Mouse (Mus musculus): ENCODE data around the gene Mtap. TPM values are rescaled to one million over a fixed set of nuclear protein-coding genes. Genes with fewer than 3 reads are reported as not detected.

The Mtap gene
- polyA plus RNA-seq, 1 experiment from 2014 or later = 23.2 TPM

DNA sequence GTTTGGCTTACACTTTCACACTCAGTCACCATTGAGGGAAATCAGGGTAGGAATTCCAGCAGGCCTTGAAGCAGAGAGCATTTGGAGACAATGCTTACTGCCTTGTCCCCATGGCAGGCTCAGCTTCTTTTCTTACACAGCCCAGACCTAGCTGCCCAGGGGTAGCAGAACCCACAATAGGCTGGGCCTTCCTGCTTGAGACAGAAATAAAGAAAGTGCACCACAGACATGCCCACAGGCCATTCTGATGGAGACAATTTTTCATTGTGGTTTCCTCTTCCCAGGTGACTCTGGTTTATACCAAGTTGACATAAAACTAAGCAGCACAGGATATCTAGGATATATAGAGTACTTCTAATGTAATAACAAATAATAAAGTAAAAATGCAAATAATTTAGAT is 72.4 kb downstream of the Mtap start:
- Histone ChIP-seq H3K4me2 (ENCODE audit: low read length) (no peak overlapping the region), H3K4me1 (ENCODE audit: control insufficient read depth, insufficient read depth, low read length) (no peaks in the 10 kb centered on the region), H3K9ac (replicated peaks; ENCODE audit: low read length) (no peak overlapping the region), H3K27ac (replicated peaks; ENCODE audit: low read depth, low read length) (no peak overlapping the region), H3K27me3 (ENCODE audit: control insufficient read depth, insufficient read depth, low read length) (no peaks in the 10 kb centered on the region), H3K4me3 (replicated peaks; ENCODE audit: low read depth, low read length) (no peak overlapping the region), H3K36me3 (ENCODE audit: control insufficient read depth, insufficient read depth, low read length) (no peaks in the 10 kb centered on the region), H3K9me3 (ENCODE audit: control insufficient read depth, low read length) (no peaks in the 10 kb centered on the region)
- ATAC-seq (ENCODE audit: low FRiP score, low TSS enrichment) (no peak), DNase-seq (no peak)

DNA sequence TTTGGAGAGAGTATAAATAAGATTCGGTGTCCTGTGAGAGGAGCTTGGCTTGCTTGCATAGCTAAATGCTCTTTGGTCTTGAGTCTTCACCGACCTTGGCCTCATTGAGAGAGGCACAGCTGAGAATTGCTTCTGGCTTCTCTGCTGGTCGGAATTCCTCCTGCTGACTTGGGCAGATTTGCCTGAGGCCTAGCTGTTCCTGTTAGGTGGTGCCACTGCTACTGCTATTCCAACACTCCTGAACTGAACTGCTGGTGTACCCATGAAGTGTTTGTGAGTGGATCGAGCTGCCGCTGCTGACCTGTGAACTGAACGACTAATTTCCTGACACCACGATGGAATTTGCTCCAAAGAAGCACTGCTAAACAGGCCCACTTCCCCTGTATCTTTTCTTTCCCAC is 73.4 kb downstream of the Mtap start:
- Histone ChIP-seq H3K4me3 (replicated peaks; ENCODE audit: low read depth, low read length) (no peak overlapping the region), H3K9ac (replicated peaks; ENCODE audit: low read length) (no peak overlapping the region), H3K27me3 (ENCODE audit: control insufficient read depth, insufficient read depth, low read length) (no peaks in the 10 kb centered on the region), H3K27ac (replicated peaks; ENCODE audit: low read depth, low read length) (no peak overlapping the region), H3K4me1 (ENCODE audit: control insufficient read depth, insufficient read depth, low read length) (no peaks in the 10 kb centered on the region), H3K9me3 (ENCODE audit: control insufficient read depth, low read length) (no peaks in the 10 kb centered on the region), H3K36me3 (ENCODE audit: control insufficient read depth, insufficient read depth, low read length) (no peaks in the 10 kb centered on the region), H3K4me2 (ENCODE audit: low read length) (no peak overlapping the region)
- 87% methylated on average over 7 of the region's 7 CpGs for WGBS
- DNase-seq (no peak), ATAC-seq (ENCODE audit: low FRiP score, low TSS enrichment) (no peak)

DNA sequence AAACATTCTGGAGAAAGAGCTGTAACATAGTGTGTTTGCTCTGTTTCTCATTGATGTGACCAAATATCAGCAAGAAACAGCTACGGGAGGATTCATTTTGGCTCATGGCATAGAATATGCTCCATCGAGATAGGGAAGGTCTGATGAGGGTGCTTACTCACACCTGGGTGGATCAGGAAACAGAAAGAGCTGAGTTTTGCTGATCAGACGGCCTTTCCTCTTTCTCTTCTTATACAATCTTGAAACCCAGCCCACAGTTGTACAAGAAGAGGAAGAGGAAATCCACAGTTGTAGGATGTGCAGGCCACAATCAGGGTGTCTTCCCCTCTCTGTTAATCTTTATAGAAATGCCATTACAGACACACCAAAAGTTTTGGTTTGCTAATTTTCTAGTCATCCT is 75.3 kb downstream of the Mtap start:
- DNase-seq = no peak

More for the DNA sequence above, 75.3 kb downstream of the Mtap start:
- Histone ChIP-seq H3K27ac (replicated peaks; ENCODE audit: low read depth, low read length) (no peak overlapping the region), H3K9ac (replicated peaks; ENCODE audit: low read length) (no peak overlapping the region), H3K4me1 (ENCODE audit: control insufficient read depth, insufficient read depth, low read length) (no peaks in the 10 kb centered on the region), H3K4me3 (replicated peaks; ENCODE audit: low read depth, low read length) (no peak overlapping the region), H3K9me3 (ENCODE audit: control insufficient read depth, low read length) (no peaks in the 10 kb centered on the region), H3K27me3 (ENCODE audit: control insufficient read depth, insufficient read depth, low read length) (no peaks in the 10 kb centered on the region), H3K4me2 (ENCODE audit: low read length) (no peak overlapping the region), H3K36me3 (ENCODE audit: control insufficient read depth, insufficient read depth, low read length) (no peaks in the 10 kb centered on the region)
- WGBS = 74% methylated on average over 3 of the region's 3 CpGs
- ATAC-seq (ENCODE audit: low FRiP score, low TSS enrichment) = no peak

Other genes with a start within 250 kb of the Mtap start
- gene Cdkn2a, start 157.5 kb downstream of the Mtap start, polyA plus RNA-seq (2014; fragmentation: Nextera tagmentation; extraction: Ambion mirVana) = not detected in 2 replicates
- 0.47 and 0.75 TPM in 2 replicates for gene Cdkn2b, start 173.9 kb downstream of the Mtap start, polyA plus RNA-seq (2014; fragmentation: Nextera tagmentation; extraction: Ambion mirVana)

All from midbrain, embryonic 14.5 days (tissue).